Mouse (Mus musculus): ENCODE results near the gene Ephx1. TPM values are rescaled to one million over a fixed set of nuclear protein-coding genes. Genes with fewer than 3 reads are reported as not detected.

Gene Ephx1
- polyA plus RNA-seq, 1 experiment from 2014 or later: 16.9 TPM

DNA sequence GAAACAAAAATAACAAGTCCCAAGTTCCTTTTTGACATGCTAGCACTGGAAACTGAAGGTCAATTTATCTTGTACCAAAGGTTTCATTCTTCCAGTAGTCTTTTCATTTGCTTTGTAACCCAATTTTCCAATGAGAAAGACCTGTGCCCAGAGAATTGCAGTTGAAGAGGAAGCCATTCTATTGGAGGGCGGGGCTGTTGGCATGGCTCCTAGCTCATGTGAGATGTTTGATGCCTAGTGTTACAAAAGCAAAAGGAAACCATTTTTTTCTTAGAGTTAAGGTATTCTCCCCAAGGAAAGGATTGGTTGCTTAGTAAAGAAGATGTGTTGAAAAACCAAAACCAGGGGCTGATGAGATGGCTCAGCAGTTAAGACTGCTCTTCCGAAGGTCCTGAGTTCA lies 12.4 kb downstream of the Ephx1 start:
- Histone ChIP-seq H3K36me3 (ENCODE audit: control insufficient read depth, insufficient read depth, low read length) (no peaks in the 10 kb centered on the region), H3K4me3 (replicated peaks; ENCODE audit: low read length) (no peak overlapping the region), H3K9ac (ENCODE audit: low read length) (no peak overlapping the region), H3K4me1 (ENCODE audit: control insufficient read depth, insufficient read depth, low read length) (no peaks in the 10 kb centered on the region), H3K4me2 (ENCODE audit: low read depth, low read length) (no peak overlapping the region), H3K27me3 (ENCODE audit: control insufficient read depth, insufficient read depth, low read length) (no peaks in the 10 kb centered on the region), H3K9me3 (replicated peaks; ENCODE audit: control insufficient read depth, low read length) (no peaks in the 10 kb centered on the region), H3K27ac (ENCODE audit: low read length) (no peak overlapping the region)
- ATAC-seq (ENCODE audit: insufficient read depth, low FRiP score): no peak
- WGBS: 89% methylated on average over 2 of the region's 2 CpGs

DNA sequence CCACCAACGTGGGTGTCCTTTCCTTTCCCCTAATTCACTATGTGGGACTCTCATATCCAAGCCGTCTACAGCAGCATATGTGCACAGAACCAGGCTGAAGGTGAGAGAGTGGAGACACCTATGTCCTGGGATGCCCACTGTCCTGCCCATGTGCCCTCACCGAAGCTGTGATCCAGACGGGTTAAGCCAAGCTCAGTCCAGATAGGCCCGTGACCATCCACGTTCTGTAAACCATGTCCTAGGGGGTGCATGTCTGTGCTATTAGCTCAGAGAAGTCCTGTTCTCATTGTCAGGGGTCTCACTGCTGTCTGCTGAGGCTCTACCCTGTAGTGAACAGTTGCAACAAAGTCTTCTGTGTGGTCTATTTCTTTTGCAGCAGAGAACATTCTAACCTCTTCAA lies 12.9 kb downstream of the Ephx1 start:
- ATAC-seq (ENCODE audit: insufficient read depth, low FRiP score): no peak
- H3K4me3 ChIP-seq (replicated peaks; ENCODE audit: low read length): no peak overlapping the region
- H3K4me2 ChIP-seq (ENCODE audit: low read depth, low read length): no peak overlapping the region
- no peaks in the 10 kb centered on the region for H3K9me3 ChIP-seq (replicated peaks; ENCODE audit: control insufficient read depth, low read length)
- no peaks in the 10 kb centered on the region for H3K36me3 ChIP-seq (ENCODE audit: control insufficient read depth, insufficient read depth, low read length)
- WGBS: 84% methylated on average over 6 of the region's 6 CpGs
- no peak overlapping the region for H3K9ac ChIP-seq (ENCODE audit: low read length)
- no peaks in the 10 kb centered on the region for H3K4me1 ChIP-seq (ENCODE audit: control insufficient read depth, insufficient read depth, low read length)
- no peak overlapping the region for H3K27ac ChIP-seq (ENCODE audit: low read length)
- H3K27me3 ChIP-seq (ENCODE audit: control insufficient read depth, insufficient read depth, low read length): no peaks in the 10 kb centered on the region

DNA sequence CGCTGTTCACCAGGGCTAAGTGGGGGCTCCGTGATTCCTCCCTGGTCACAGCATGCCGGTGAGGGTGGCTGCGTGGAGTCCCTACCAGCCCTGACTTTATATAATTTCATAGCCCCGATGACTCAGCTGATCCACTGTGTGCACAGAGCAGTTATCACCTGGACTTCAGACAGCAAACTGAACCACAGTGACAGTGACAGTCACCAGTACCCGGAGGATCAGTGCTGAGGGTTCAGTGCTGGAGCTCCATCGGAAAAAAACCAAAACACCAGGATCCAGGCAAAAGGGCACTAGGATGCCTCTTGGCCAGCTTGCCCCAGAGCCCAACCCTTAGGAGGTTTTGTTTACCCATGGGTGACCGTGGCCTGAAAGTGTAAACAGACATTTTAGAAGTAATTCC lies 15.4 kb downstream of the Ephx1 start:
- Histone ChIP-seq H3K4me3 (replicated peaks; ENCODE audit: low read length) (no peak overlapping the region), H3K9me3 (replicated peaks; ENCODE audit: control insufficient read depth, low read length) (no peaks in the 10 kb centered on the region), H3K9ac (ENCODE audit: low read length) (no peak overlapping the region), H3K27me3 (ENCODE audit: control insufficient read depth, insufficient read depth, low read length) (no peaks in the 10 kb centered on the region), H3K27ac (ENCODE audit: low read length) (no peak overlapping the region), H3K36me3 (ENCODE audit: control insufficient read depth, insufficient read depth, low read length) (no peaks in the 10 kb centered on the region), H3K4me2 (ENCODE audit: low read depth, low read length) (no peak overlapping the region), H3K4me1 (ENCODE audit: control insufficient read depth, insufficient read depth, low read length) (peaks cover 2% of the 10 kb centered on the region; the same call in 1 of the 2 replicates)
- WGBS: 64% methylated on average over 8 of the region's 8 CpGs
- no peak for ATAC-seq (ENCODE audit: insufficient read depth, low FRiP score)

DNA sequence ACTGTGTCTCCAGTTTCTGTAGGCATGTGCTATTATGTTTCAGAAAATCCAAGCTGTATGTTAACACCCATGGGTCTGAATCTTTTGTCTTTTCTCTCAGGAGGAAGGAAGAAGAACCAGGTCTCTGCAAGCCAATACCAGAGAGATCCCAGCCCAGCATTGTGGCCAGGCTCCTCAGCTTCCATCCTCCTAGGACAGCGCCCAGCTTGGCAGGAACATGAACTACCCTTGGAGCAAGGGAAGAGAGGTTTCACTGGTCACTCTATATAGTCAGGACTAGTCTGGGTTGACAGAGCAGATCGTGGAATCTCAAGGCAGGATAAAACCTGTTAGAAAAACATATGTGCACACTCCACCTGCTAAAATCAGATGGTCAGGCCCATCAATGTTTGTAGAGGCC lies 16.9 kb downstream of the Ephx1 start:
- Histone ChIP-seq H3K9me3 (replicated peaks; ENCODE audit: control insufficient read depth, low read length) (no peaks in the 10 kb centered on the region), H3K27me3 (ENCODE audit: control insufficient read depth, insufficient read depth, low read length) (no peaks in the 10 kb centered on the region), H3K4me2 (ENCODE audit: low read depth, low read length) (no peak overlapping the region), H3K36me3 (ENCODE audit: control insufficient read depth, insufficient read depth, low read length) (no peaks in the 10 kb centered on the region), H3K4me3 (replicated peaks; ENCODE audit: low read length) (no peak overlapping the region), H3K27ac (ENCODE audit: low read length) (no peak overlapping the region), H3K4me1 (ENCODE audit: control insufficient read depth, insufficient read depth, low read length) (peaks cover 4% of the 10 kb centered on the region; the same call in 1 of the 2 replicates), H3K9ac (ENCODE audit: low read length) (no peak overlapping the region)
- ATAC-seq (ENCODE audit: insufficient read depth, low FRiP score): no peak
- 76% methylated on average over 2 of the region's 2 CpGs for WGBS

DNA sequence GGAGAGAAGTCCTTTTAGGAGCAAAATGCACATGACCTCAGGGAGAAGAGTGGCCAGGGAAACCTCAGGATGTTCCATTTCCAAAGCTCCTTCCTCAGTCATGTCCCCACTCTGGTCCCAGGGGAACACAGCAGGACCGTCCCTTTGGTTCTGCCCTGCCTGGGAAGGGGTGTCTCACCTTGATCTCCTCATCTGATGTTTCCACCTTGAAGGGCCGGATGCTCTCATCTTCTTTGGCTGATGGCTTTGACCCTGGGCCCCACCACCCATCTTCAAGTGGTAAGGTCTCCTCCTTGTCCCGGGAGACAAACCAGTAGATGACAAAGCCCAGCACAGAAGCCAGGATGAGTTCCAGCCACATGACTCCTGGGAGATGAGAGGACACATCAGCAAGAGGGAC lies 19.1 kb downstream of the Ephx1 start:
- no peak overlapping the region for H3K27ac ChIP-seq (ENCODE audit: low read length)
- WGBS: 85% methylated on average over 3 of the region's 3 CpGs
- no peak for ATAC-seq (ENCODE audit: insufficient read depth, low FRiP score)
- H3K36me3 ChIP-seq (ENCODE audit: control insufficient read depth, insufficient read depth, low read length): no peaks in the 10 kb centered on the region
- H3K9ac ChIP-seq (ENCODE audit: low read length): no peak overlapping the region
- H3K4me2 ChIP-seq (ENCODE audit: low read depth, low read length): no peak overlapping the region
- no peak overlapping the region for H3K4me3 ChIP-seq (replicated peaks; ENCODE audit: low read length)
- no peaks in the 10 kb centered on the region for H3K27me3 ChIP-seq (ENCODE audit: control insufficient read depth, insufficient read depth, low read length)
- peaks cover 4% of the 10 kb centered on the region; the same call in 1 of the 2 replicates for H3K4me1 ChIP-seq (ENCODE audit: control insufficient read depth, insufficient read depth, low read length)
- H3K9me3 ChIP-seq (replicated peaks; ENCODE audit: control insufficient read depth, low read length): no peaks in the 10 kb centered on the region

DNA sequence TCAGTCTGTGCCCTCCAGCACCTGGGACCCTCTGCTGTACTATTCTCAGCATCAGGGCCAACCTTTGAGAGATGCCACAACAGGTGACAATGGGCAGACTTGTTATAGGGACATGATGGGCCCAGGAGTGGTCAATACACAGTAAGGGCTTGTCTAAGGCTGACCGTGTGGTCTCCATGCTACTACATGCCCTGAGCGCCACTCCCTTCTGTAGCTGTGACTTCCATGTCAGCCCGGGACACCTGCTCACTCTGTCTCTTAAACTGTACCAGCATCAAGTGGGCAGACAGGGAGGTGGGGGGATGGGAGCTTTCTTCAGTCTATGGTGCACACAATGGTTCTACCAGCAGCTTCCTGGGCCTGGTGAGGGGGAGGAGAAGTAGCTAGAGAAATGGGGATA lies 19.5 kb downstream of the Ephx1 start:
- Histone ChIP-seq H3K9me3 (replicated peaks; ENCODE audit: control insufficient read depth, low read length) (no peaks in the 10 kb centered on the region), H3K4me1 (ENCODE audit: control insufficient read depth, insufficient read depth, low read length) (peaks cover 4% of the 10 kb centered on the region; the same call in 1 of the 2 replicates), H3K4me3 (replicated peaks; ENCODE audit: low read length) (no peak overlapping the region), H3K27me3 (ENCODE audit: control insufficient read depth, insufficient read depth, low read length) (no peaks in the 10 kb centered on the region), H3K4me2 (ENCODE audit: low read depth, low read length) (no peak overlapping the region), H3K36me3 (ENCODE audit: control insufficient read depth, insufficient read depth, low read length) (no peaks in the 10 kb centered on the region), H3K27ac (ENCODE audit: low read length) (no peak overlapping the region), H3K9ac (ENCODE audit: low read length) (no peak overlapping the region)
- no peak for ATAC-seq (ENCODE audit: insufficient read depth, low FRiP score)
- 81% methylated on average over 3 of the region's 3 CpGs for WGBS

DNA sequence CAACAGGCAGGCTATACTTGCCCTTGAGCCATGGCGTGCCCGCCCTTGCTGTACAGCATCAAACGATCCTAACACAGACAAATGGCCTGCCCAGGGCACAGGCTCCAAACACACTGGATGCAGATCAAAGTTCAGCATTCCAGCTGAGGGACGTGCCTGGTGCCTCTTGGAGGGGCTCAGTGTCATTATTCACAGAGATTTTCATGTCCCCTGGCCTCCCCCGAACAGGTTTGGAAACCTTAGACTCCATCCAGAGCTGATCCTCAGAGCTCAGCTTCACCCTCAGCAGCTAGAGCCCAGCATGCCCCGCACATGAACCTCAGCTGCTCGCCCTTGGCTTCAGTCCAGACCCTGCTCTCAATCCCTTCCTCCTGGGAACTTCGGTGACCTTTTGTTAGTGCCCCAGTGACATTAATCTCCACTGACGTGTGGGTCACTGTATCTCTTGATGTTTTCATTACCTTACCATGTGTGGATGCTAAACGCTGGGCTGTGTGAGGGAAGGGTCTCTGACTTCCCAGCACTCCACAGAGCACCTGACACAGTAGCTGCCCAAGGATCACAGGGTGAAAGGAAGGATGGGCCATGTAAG lies 20.1 kb downstream of the Ephx1 start:
- Histone ChIP-seq H3K9me3 (replicated peaks; ENCODE audit: control insufficient read depth, low read length) (no peaks in the 10 kb centered on the region), H3K4me1 (ENCODE audit: control insufficient read depth, insufficient read depth, low read length) (peaks cover 4% of the 10 kb centered on the region; the same call in 1 of the 2 replicates), H3K36me3 (ENCODE audit: control insufficient read depth, insufficient read depth, low read length) (no peaks in the 10 kb centered on the region), H3K27me3 (ENCODE audit: control insufficient read depth, insufficient read depth, low read length) (no peaks in the 10 kb centered on the region), H3K27ac (ENCODE audit: low read length) (no peak overlapping the region), H3K9ac (ENCODE audit: low read length) (no peak overlapping the region; the same call in 1 of the 2 replicates), H3K4me3 (replicated peaks; ENCODE audit: low read length) (no peak overlapping the region), H3K4me2 (ENCODE audit: low read depth, low read length) (no peak overlapping the region)
- 24% methylated on average over 10 of the region's 10 CpGs for WGBS
- no peak for ATAC-seq (ENCODE audit: insufficient read depth, low FRiP score)

DNA sequence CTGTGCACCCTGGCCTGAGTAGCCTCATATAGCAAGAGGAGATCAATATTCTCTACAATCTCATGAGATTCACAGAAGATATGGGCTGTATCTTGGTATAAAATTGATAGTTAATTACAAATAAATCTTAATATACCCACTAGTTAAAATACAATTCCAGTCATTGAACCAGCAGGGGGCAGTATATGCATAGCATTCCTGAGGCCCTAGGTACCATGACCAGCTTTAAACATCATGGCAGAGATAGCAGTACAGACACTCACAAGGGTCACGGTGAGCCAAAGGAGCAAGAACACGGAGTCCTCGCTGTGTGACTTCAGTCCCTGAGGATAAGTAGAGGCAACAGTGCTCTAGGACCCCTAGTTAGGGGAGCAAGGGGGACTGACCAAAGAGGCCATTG lies 28.6 kb downstream of the Ephx1 start:
- WGBS: 36% methylated on average over 3 of the region's 3 CpGs
- Histone ChIP-seq H3K27me3 (ENCODE audit: control insufficient read depth, insufficient read depth, low read length) (no peaks in the 10 kb centered on the region), H3K4me2 (ENCODE audit: low read depth, low read length) (no peak overlapping the region)

DNA sequence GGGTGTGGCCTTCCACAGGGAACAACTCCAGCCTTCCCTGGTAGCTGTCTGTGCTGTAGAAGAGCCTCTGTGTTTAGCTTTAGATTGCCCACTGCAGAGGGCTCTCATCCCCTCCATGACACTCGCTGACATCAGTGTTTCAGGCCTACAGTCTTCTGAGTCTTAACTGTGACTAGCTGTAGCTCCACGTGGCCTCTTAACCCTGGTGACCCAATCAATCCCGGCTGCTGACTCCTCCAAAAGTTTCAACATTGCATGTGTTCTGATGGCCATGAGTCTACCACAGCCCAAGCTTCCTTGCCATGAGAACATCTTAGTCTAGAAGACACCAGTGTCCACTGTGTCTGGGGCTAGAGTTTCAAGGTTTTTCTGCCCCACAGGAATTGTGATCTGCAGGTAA lies 30.0 kb downstream of the Ephx1 start:
- no peaks in the 10 kb centered on the region for H3K36me3 ChIP-seq (ENCODE audit: control insufficient read depth, insufficient read depth, low read length)
- no peaks in the 10 kb centered on the region for H3K4me1 ChIP-seq (ENCODE audit: control insufficient read depth, insufficient read depth, low read length)
- no peaks in the 10 kb centered on the region for H3K27me3 ChIP-seq (ENCODE audit: control insufficient read depth, insufficient read depth, low read length)
- H3K9me3 ChIP-seq (replicated peaks; ENCODE audit: control insufficient read depth, low read length): no peaks in the 10 kb centered on the region
- no peak overlapping the region for H3K27ac ChIP-seq (ENCODE audit: low read length)
- WGBS: 59% methylated on average over 3 of the region's 3 CpGs
- no peak overlapping the region for H3K4me3 ChIP-seq (replicated peaks; ENCODE audit: low read length)
- H3K9ac ChIP-seq (ENCODE audit: low read length): no peak overlapping the region
- no peak overlapping the region for H3K4me2 ChIP-seq (ENCODE audit: low read depth, low read length)
- ATAC-seq (ENCODE audit: insufficient read depth, low FRiP score): no peak

More for the DNA sequence above, 28.6 kb downstream of the Ephx1 start:
- Histone ChIP-seq H3K4me1 (ENCODE audit: control insufficient read depth, insufficient read depth, low read length) (no peaks in the 10 kb centered on the region), H3K36me3 (ENCODE audit: control insufficient read depth, insufficient read depth, low read length) (no peaks in the 10 kb centered on the region), H3K9me3 (replicated peaks; ENCODE audit: control insufficient read depth, low read length) (no peaks in the 10 kb centered on the region), H3K9ac (ENCODE audit: low read length) (no peak overlapping the region), H3K27ac (ENCODE audit: low read length) (no peak overlapping the region), H3K4me3 (replicated peaks; ENCODE audit: low read length) (no peak overlapping the region)
- ATAC-seq (ENCODE audit: insufficient read depth, low FRiP score): no peak

Data from stomach, embryonic 16.5 days (tissue).